Mouse (Mus musculus): ENCODE results near the gene Lix1l. TPM values are rescaled to one million over a fixed set of nuclear protein-coding genes. Genes with fewer than 3 reads are reported as not detected.

Lix1l gene
- polyA plus RNA-seq, 1 experiment from 2014 or later, result 116 TPM

- no peaks in the 10 kb centered on the region for H3K27me3 ChIP-seq
- ChIA-PET CTCF (interaction anchor here (0.9 to 20.5 kb wide), 2 partner anchors 11 to 20 kb away, joined by 3 to 312 read pairs; partner anchors contain the start of gene Gm16253), POLR2A (interaction anchor here (0.7 to 5.0 kb wide), 13 partner anchors 8 to 455 kb away, joined by 3 to 44 read pairs (median 5); partner anchors contain the start of genes Gm16253, Lix1l and Polr3gl)
- ATAC-seq (no peak), DNase-seq (ENCODE audit: low read depth, low spot score) (no peak)
- in situ Hi-C loops (cut with MboI; ENCODE audit: low pct_unique_long_range_greater_than_20kb), result no loop called here
- TF ChIP-seq CTCF (IDR thresholded peaks at IDR 0.05), result no peak
Measured at GRCm38 (mm10) chr3:96558159-96558558, 42.8 kb upstream of the Lix1l start.

- CTCF ChIA-PET, result interaction anchor here (0.9 to 20.5 kb wide), 2 partner anchors 12 to 20 kb away, joined by 3 to 312 read pairs; partner anchors contain the start of gene Gm16253
- POLR2A ChIA-PET, result interaction anchor here (0.7 to 5.0 kb wide), 9 partner anchors 11 to 456 kb away, joined by 3 to 44 read pairs (median 6); partner anchors contain the start of genes Gm16253, Lix1l and Polr3gl
- ATAC-seq (no peak), DNase-seq (ENCODE audit: low read depth, low spot score) (no peak)
- in situ Hi-C loops (cut with MboI; ENCODE audit: low pct_unique_long_range_greater_than_20kb), result no loop called here
- TF ChIP-seq CTCF (IDR thresholded peaks at IDR 0.05), result no peak
- no peaks in the 10 kb centered on the region for H3K27me3 ChIP-seq
Measured at GRCm38 (mm10) chr3:96558668-96559196, 42.2 kb upstream of the Lix1l start.

DNA sequence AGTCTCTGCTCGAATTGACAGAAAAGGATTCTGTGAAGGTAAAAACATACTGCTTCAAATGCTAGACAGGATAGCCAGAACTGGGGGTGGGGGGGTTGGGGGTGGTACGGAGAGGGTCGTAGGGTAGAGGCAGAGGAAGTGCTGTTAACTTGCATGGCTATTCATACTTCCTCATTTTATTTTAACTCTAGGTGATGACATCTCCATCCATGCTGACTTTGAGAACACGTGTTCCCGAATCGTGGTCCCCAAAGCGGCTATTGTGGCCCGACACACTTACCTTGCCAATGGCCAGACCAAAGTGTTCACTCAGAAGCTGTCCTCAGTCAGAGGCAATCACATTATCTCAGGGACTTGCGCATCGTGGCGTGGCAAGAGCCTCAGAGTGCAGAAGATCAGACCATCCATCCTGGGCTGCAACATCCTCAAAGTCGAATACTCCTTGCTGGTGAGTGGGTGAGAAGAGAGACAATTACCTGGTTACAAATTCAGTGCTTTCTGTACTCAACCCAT, 41.5 kb upstream of the Lix1l start:
- no peak for TF ChIP-seq CTCF (IDR thresholded peaks at IDR 0.05)
- no peaks in the 10 kb centered on the region for H3K27me3 ChIP-seq
- in situ Hi-C loops (cut with MboI; ENCODE audit: low pct_unique_long_range_greater_than_20kb), result no loop called here
- ChIA-PET POLR2A (interaction anchor here (2.3 to 4.7 kb wide), 3 partner anchors 15 to 21 kb away, joined by 11 to 34 read pairs (median 15); partner anchors contain the start of gene Gm16253), CTCF (interaction anchor here (0.9 to 1.1 kb wide), 2 partner anchors 17 to 137 kb away, joined by 3 read pairs; partner anchors contain the start of genes Gm16253 and Pias3)
- ATAC-seq, result no peak
- no peak for DNase-seq (ENCODE audit: low read depth, low spot score)

GRCm38 (mm10) chr3:96559911-96560850, 40.8 kb upstream of the Lix1l start:
- no peaks in the 10 kb centered on the region for H3K27me3 ChIP-seq
- ATAC-seq (no peak), DNase-seq (ENCODE audit: low read depth, low spot score) (no peak)
- no peak for TF ChIP-seq CTCF (IDR thresholded peaks at IDR 0.05)
- CTCF ChIA-PET, result interaction anchor here (0.9 to 3.3 kb wide), 4 partner anchors 17 to 136 kb away, joined by 3 to 19 read pairs (median 10); partner anchors contain the start of genes Gm16253 and Pias3
- in situ Hi-C loops (cut with MboI; ENCODE audit: low pct_unique_long_range_greater_than_20kb), result no loop called here
- POLR2A ChIA-PET, result interaction anchor here (0.7 to 4.7 kb wide), 6 partner anchors 8 to 41 kb away, joined by 3 to 34 read pairs (median 11); partner anchors contain the start of genes Gm16253 and Lix1l

- ATAC-seq (no peak), DNase-seq (ENCODE audit: low read depth, low spot score) (no peak)
- TF ChIP-seq CTCF (IDR thresholded peaks at IDR 0.05), result no peak
- CTCF ChIA-PET, result interaction anchor here (1.2 to 3.3 kb wide), 4 partner anchors 9 to 19 kb away, joined by 3 to 19 read pairs (median 11); partner anchors contain the start of gene Gm16253
- in situ Hi-C loops (cut with MboI; ENCODE audit: low pct_unique_long_range_greater_than_20kb), result no loop called here
- POLR2A ChIA-PET, result interaction anchor here (0.7 to 4.7 kb wide), 6 partner anchors 9 to 40 kb away, joined by 3 to 34 read pairs (median 5); partner anchors contain the start of genes Gm16253 and Lix1l
- no peaks in the 10 kb centered on the region for H3K27me3 ChIP-seq
Measured at GRCm38 (mm10) chr3:96560881-96561668, 39.9 kb upstream of the Lix1l start.

DNA sequence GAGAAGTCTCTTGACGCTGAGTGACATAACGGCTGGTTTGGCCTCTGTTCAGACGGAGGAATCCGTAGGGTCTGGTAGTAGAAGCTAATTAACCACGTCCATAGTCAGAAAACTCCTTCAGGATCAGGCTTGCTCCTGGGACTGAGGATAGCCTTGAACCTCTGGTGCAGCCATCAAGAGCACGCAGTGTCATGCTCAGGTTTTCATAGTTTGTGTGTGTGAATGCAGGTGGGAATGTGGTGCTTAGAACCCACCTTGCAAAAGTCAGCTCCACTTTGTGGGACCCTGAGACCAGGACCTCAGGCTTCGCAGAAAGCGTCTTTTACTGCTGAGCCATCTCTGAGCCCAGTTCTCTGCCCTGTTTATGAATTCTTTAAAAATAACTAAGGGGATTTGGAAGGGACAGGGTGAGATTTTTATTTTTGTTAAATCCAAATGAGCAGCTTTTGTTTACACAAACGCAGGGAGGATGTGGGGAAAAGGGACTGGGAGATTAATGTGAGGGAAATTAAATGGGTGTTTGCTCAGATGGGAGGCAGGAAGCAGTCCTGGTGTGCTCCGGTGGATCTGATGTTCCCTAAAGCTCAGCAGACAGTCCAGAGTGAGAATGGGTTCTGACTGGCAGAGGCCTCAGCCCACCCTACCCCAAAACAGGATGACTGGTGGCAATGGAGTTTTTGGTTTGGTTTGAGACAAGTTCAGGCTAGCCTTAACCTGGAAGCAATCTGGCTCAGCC, 38.8 kb upstream of the Lix1l start:
- ATAC-seq (no peak), DNase-seq (ENCODE audit: low read depth, low spot score) (no peak)
- ChIA-PET CTCF (interaction anchor here (1.2 to 3.3 kb wide), 6 partner anchors 10 to 18 kb away, joined by 3 to 19 read pairs (median 7); partner anchors contain the start of gene Gm16253), POLR2A (interaction anchor here (0.9 to 4.7 kb wide), 8 partner anchors 9 to 39 kb away, joined by 3 to 34 read pairs (median 4); partner anchors contain the start of genes Gm16253, Lix1l and Polr3gl)
- H3K27me3 ChIP-seq, result no peaks in the 10 kb centered on the region
- no peak for TF ChIP-seq CTCF (IDR thresholded peaks at IDR 0.05)
- in situ Hi-C loops (cut with MboI; ENCODE audit: low pct_unique_long_range_greater_than_20kb), result no loop called here

GRCm38 (mm10) chr3:96563267-96563666, 37.7 kb upstream of the Lix1l start:
- CTCF ChIA-PET, result interaction anchor here (1.6 to 3.3 kb wide), 4 partner anchors 9 to 17 kb away, joined by 6 to 19 read pairs (median 12); partner anchors contain the start of gene Gm16253
- POLR2A ChIA-PET, result interaction anchor here (0.9 to 4.7 kb wide), 4 partner anchors 11 to 31 kb away, joined by 3 to 34 read pairs (median 12); partner anchors contain the start of genes Gm16253 and Polr3gl
- no peak for DNase-seq (ENCODE audit: low read depth, low spot score)
- no peak for TF ChIP-seq CTCF (IDR thresholded peaks at IDR 0.05)
- ATAC-seq, result no peak
- H3K27me3 ChIP-seq, result no peaks in the 10 kb centered on the region
- in situ Hi-C loops (cut with MboI; ENCODE audit: low pct_unique_long_range_greater_than_20kb), result no loop called here

- ChIA-PET POLR2A (interaction anchor here (0.9 to 4.7 kb wide), 3 partner anchors 13 to 16 kb away, joined by 3 to 34 read pairs (median 7); partner anchors contain the start of gene Gm16253), CTCF (interaction anchor here (0.8 to 3.2 kb wide), 6 partner anchors 8 to 16 kb away, joined by 3 to 19 read pairs (median 6); partner anchors contain the start of gene Gm16253)
- in situ Hi-C loops (cut with MboI; ENCODE audit: low pct_unique_long_range_greater_than_20kb), result no loop called here
- no peak for TF ChIP-seq CTCF (IDR thresholded peaks at IDR 0.05)
- DNase-seq (ENCODE audit: low read depth, low spot score), result no peak
- ATAC-seq, result no peak
- no peaks in the 10 kb centered on the region for H3K27me3 ChIP-seq
Measured at GRCm38 (mm10) chr3:96563911-96564632, 36.9 kb upstream of the Lix1l start.
